Mouse (Mus musculus) lung, postnatal 0 days (tissue): ENCODE measurements at regions not wholly inside any gene's neighbourhood (a gene's known extent, or its start where the extent isn't known, plus 50 kb on each side); places are given as distances from the start of the nearest gene placed in this dataset.
A peak's percentile ranks its signal among the peaks of the same experiment; 100 is the strongest.

Source experiments
- ATAC-seq: fragments of 200-750 bp; cut with Nextera tagmentation; 2 replicates; pipeline ENCODE4 v1.8.0; 2017; ENCODE audit warnings: moderate library complexity
- DNase-seq: peaks from one replicate; pipeline ENCODE4 v3.0.0-alpha.2; 2016; ENCODE audit warnings: low spot score
- H3K27ac ChIP-seq: fragments of 300-500 bp; sonication (generic); 2 replicates; pipeline ENCODE4 v1.5.1; 2014; ENCODE audit warnings: antibody characterized with exemption, mild to moderate bottlenecking, low read length, mixed read lengths
- H3K27me3 ChIP-seq: fragments of 300-500 bp; sonication (generic); replicated peaks from 2 replicates; pipeline ENCODE4 v1.6.1; 2014; ENCODE audit warnings: low read length, mixed read lengths; ENCODE audit not compliant: insufficient read depth
- H3K36me3 ChIP-seq: fragments of 300-500 bp; sonication (generic); 2 replicates; pipeline ENCODE4 v1.6.1; 2014; ENCODE audit warnings: low read length, mixed read lengths; ENCODE audit not compliant: insufficient read depth
- H3K4me1 ChIP-seq: fragments of 300-500 bp; sonication (generic); 2 replicates; pipeline ENCODE4 v1.6.1; 2014; ENCODE audit warnings: antibody characterized with exemption, low read depth, low read length, mixed read lengths; ENCODE audit not compliant: insufficient read depth
- H3K4me2 ChIP-seq: fragments of 300-500 bp; sonication (generic); replicated peaks from 2 replicates; pipeline ENCODE4 v1.6.1; 2014; ENCODE audit warnings: low read depth, mild to moderate bottlenecking, low read length, moderate library complexity, mixed read lengths
- H3K4me3 ChIP-seq: fragments of 300-500 bp; sonication (generic); 2 replicates; pipeline ENCODE4 v1.5.1; 2014; ENCODE audit warnings: low read depth, low read length
- H3K9ac ChIP-seq: fragments of 300-500 bp; sonication (generic); replicated peaks from 2 replicates; pipeline ENCODE4 v1.6.1; 2014; ENCODE audit warnings: low read depth, mild to moderate bottlenecking
- H3K9me3 ChIP-seq: fragments of 300-500 bp; sonication (generic); 2 replicates; pipeline ENCODE4 v1.6.1; 2016; ENCODE audit warnings: low read length, mixed read lengths
- CTCF ChIP-seq: IDR thresholded peaks from 2 replicates; pipeline ENCODE4 v1.5.1; 2016; ENCODE audit warnings: antibody characterized with exemption, mild to moderate bottlenecking
- EP300 ChIP-seq: IDR thresholded peaks from 2 replicates; pipeline ENCODE4 v1.6.1; 2016; ENCODE audit warnings: antibody characterized with exemption, mild to moderate bottlenecking, control low read depth
- WGBS: fragments of 180-500 bp; shearing (Covaris S2); extraction: QIAGEN DNeasy Blood & Tissue Kit; methylation state at CpG from one replicate; pipeline ENCODE4 v1.1.7; 2014; 5-methylcytosine and 5-hydroxymethylcytosine counted together

- 62% methylated on average over 4 of the region's 4 CpGs for WGBS
- H3K9me3 ChIP-seq: no peaks in the 10 kb centered on the region
- H3K27ac ChIP-seq: no peak overlapping the region
- H3K4me2 ChIP-seq: no peak overlapping the region
- no peak for ATAC-seq
- no peaks in the 10 kb centered on the region for H3K4me1 ChIP-seq
- H3K9ac ChIP-seq: no peak overlapping the region
- H3K4me3 ChIP-seq: no peak overlapping the region
- no peaks in the 10 kb centered on the region for H3K36me3 ChIP-seq
- no peak for DNase-seq
- TF ChIP-seq EP300: no peak
- TF ChIP-seq CTCF: no peak
- H3K27me3 ChIP-seq: no peaks in the 10 kb centered on the region
Measured at GRCm38 (mm10) chr7:40220549-40220948, 677.6 kb upstream of the Vstm2b start.

DNA sequence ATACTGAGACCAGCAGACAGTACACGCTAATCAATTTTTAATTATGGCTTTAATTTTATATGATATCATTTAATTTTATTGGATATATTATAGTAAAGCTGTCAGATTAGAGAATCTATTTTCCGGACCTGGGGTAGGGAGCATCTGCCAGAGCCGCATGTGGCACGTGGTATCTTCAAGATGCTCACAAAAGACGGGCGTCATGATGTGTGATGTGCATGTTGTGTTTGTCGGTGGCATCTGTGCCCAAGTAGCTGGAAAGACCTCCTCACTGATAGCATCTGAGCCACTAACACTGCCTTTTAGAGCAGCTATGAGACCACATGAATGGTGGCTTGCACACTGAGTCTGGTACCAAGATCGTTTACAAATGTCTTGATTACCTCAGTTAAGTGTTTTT lies 652.9 kb upstream of the Vstm2b start:
- H3K27ac ChIP-seq: no peak overlapping the region
- no peaks in the 10 kb centered on the region for H3K27me3 ChIP-seq
- DNase-seq (no peak), ATAC-seq (no peak)
- H3K4me3 ChIP-seq: no peak overlapping the region
- no peak overlapping the region for H3K9ac ChIP-seq
- H3K9me3 ChIP-seq: no peaks in the 10 kb centered on the region
- TF ChIP-seq EP300: no peak
- 78% methylated on average over 8 of the region's 8 CpGs for WGBS
- no peaks in the 10 kb centered on the region for H3K36me3 ChIP-seq
- no peaks in the 10 kb centered on the region for H3K4me1 ChIP-seq
- H3K4me2 ChIP-seq: no peak overlapping the region

DNA sequence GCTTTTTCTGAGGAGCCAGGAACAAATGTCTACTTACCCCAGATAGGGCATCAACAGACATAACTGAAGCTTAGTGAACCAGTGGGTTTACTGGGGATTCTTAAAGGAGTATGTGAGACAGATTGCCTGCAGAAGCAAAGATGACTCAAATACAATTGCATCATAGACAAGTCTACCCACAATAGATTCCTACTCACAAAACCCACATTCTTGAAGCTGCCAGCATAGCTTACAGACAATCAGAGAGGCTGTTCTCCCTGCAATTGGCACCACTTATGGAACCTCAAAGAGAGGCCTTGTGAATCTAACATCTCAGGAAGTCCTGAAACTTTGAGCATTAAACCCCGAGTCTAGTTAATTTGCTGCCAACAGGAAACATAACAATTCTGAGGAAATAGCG lies 649.6 kb upstream of the Vstm2b start:
- no peak overlapping the region for H3K4me2 ChIP-seq
- DNase-seq (no peak), ATAC-seq (no peak)
- H3K4me1 ChIP-seq: no peaks in the 10 kb centered on the region
- 73% methylated on average over 2 of the region's 2 CpGs for WGBS
- H3K36me3 ChIP-seq: no peaks in the 10 kb centered on the region
- no peaks in the 10 kb centered on the region for H3K9me3 ChIP-seq
- no peaks in the 10 kb centered on the region for H3K27me3 ChIP-seq
- TF ChIP-seq CTCF (no peak), EP300 (no peak)
- no peak overlapping the region for H3K9ac ChIP-seq
- no peak overlapping the region for H3K27ac ChIP-seq
- H3K4me3 ChIP-seq: no peak overlapping the region

- TF ChIP-seq EP300 (no peak), CTCF (no peak)
Measured at GRCm38 (mm10) chr7:40253486-40253885, 644.6 kb upstream of the Vstm2b start.

DNA sequence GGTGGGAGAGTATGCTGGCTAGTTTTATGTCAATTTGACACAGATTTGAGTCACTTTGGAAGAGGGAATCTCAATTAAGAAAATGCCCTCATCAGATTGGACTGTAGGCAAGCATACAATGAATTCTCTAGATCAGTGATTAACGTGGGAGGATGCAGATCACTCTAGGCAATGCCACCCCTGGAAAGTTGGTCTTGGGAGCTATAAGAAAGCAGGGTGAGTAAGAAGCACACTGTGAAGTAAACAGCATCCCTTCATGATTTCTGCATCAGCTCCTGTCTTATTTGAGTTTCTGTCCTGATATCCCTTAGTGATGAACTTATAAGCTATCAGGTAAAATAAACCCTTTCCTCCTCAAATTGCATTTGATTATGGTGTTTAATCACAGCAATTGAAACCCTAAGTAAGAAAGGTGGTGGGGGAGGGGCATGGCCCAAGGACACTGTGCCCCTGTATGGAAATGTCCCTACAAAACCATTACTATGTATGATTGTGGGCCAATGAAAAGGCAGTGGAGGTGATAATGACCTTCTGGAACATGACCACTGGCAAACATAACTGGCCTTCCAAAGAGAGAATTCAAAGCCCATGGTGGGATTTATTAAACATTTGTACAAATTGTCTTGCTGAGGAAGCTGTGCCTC lies 640.3 kb upstream of the Vstm2b start:
- H3K4me1 ChIP-seq: no peaks in the 10 kb centered on the region
- no peak overlapping the region for H3K4me2 ChIP-seq
- DNase-seq (no peak), ATAC-seq (no peak)
- no peaks in the 10 kb centered on the region for H3K27me3 ChIP-seq
- no peak overlapping the region for H3K9ac ChIP-seq
- H3K36me3 ChIP-seq: no peaks in the 10 kb centered on the region
- TF ChIP-seq CTCF (no peak), EP300 (no peak)
- no peak overlapping the region for H3K4me3 ChIP-seq
- 50% methylated on average over 1 of the region's 1 CpGs for WGBS
- no peak overlapping the region for H3K27ac ChIP-seq
- no peaks in the 10 kb centered on the region for H3K9me3 ChIP-seq

More at GRCm38 (mm10) chr7:40253486-40253885, 644.6 kb upstream of the Vstm2b start:
- Histone ChIP-seq H3K9ac (no peak overlapping the region), H3K4me1 (no peaks in the 10 kb centered on the region), H3K4me2 (no peak overlapping the region), H3K27me3 (no peaks in the 10 kb centered on the region), H3K36me3 (no peaks in the 10 kb centered on the region), H3K9me3 (no peaks in the 10 kb centered on the region), H3K27ac (no peak overlapping the region), H3K4me3 (no peak overlapping the region)
- DNase-seq: no peak
- WGBS: 38% methylated on average over 2 of the region's 2 CpGs
- no peak for ATAC-seq

- H3K4me1 ChIP-seq: no peaks in the 10 kb centered on the region
- H3K9me3 ChIP-seq: no peaks in the 10 kb centered on the region
- 63% methylated on average over 6 of the region's 6 CpGs for WGBS
- DNase-seq (peak; percentile 7), ATAC-seq (no peak; the same call in 1 of the 2 replicates)
- H3K36me3 ChIP-seq: no peaks in the 10 kb centered on the region
- no peaks in the 10 kb centered on the region for H3K27me3 ChIP-seq
- H3K27ac ChIP-seq: no peak overlapping the region
- TF ChIP-seq CTCF: no peak
- no peak for TF ChIP-seq EP300
- H3K4me2 ChIP-seq: no peak overlapping the region
- no peak overlapping the region for H3K4me3 ChIP-seq
- no peak overlapping the region for H3K9ac ChIP-seq
Measured at GRCm38 (mm10) chr7:40258377-40258739, 639.8 kb upstream of the Vstm2b start.
